Mouse (Mus musculus) liver, embryonic 14.5 days (tissue): Measurements from ENCODE around the gene Svs6. TPM values are rescaled to one million over a fixed set of nuclear protein-coding genes. Genes with fewer than 3 reads are reported as not detected.
"Not testable (repeated sequence)": the region's sequence is repeated elsewhere in the genome, so short reads cannot be mapped to it uniquely, and the experiment has no call there.

ENCODE experiments used
- ATAC-seq: fragments of 200-750 bp; cut with Nextera tagmentation; 2 replicates; pipeline ENCODE4 v1.8.0; 2017; ENCODE audit warnings: moderate number of reproducible peaks, mild to moderate bottlenecking, moderate library complexity; ENCODE audit not compliant: insufficient read depth
- DNase-seq, 3 experiments: peaks; one replicate each; pipeline ENCODE4 v3.0.0-alpha.2; 2012 to 2013; ENCODE audit warnings: low read depth in 3 of 3, low spot score in 3 of 3
- H3K27ac ChIP-seq: fragments of 300-500 bp; sonication (generic); 2 replicates; pipeline ENCODE4 v1.5.1; 2014; ENCODE audit warnings: moderate library complexity, mild to moderate bottlenecking, control low read depth, inconsistent platforms
- H3K27me3 ChIP-seq: fragments of 300-500 bp; sonication (generic); 2 replicates; pipeline ENCODE4 v1.6.1; 2014; ENCODE audit warnings: mild to moderate bottlenecking, low read length, moderate library complexity; ENCODE audit not compliant: control insufficient read depth, insufficient read depth
- H3K36me3 ChIP-seq: fragments of 300-500 bp; sonication (generic); replicated peaks from 2 replicates; pipeline ENCODE4 v1.6.1; 2014; ENCODE audit warnings: low read depth; ENCODE audit not compliant: control insufficient read depth, insufficient read depth
- H3K4me1 ChIP-seq, 2 experiments: fragments of 200-500 bp in 1 of 2; fragments of 300-500 bp in 1 of 2; sonication (generic) in 1 of 2; replicated peaks; 2 replicates each; pipeline ENCODE4 v1.6.1; 2012 to 2014; ENCODE audit warnings: antibody characterized with exemption in 1 of 2, inconsistent platforms in 1 of 2, low read length in 1 of 2; ENCODE audit not compliant: control insufficient read depth in 2 of 2, insufficient read depth in 2 of 2
- H3K4me2 ChIP-seq: fragments of 300-500 bp; sonication (generic); 2 replicates; pipeline ENCODE4 v1.6.1; 2014; ENCODE audit warnings: low read depth, mild to moderate bottlenecking, control low read depth, moderate library complexity
- H3K4me3 ChIP-seq, 2 experiments: fragments of 200-500 bp in 1 of 2; fragments of 300-500 bp in 1 of 2; sonication (generic) in 1 of 2; 2 replicates each; pipeline ENCODE4 v1.5.1; 2012 to 2014; ENCODE audit warnings: low read depth in 2 of 2, low read length in 2 of 2, mild to moderate bottlenecking in 2 of 2, control low read depth in 1 of 2, inconsistent platforms in 1 of 2, moderate library complexity in 1 of 2; ENCODE audit not compliant: insufficient read depth in 1 of 2
- H3K9ac ChIP-seq: fragments of 300-500 bp; sonication (generic); replicated peaks from 2 replicates; pipeline ENCODE4 v1.6.1; 2014; ENCODE audit warnings: mild to moderate bottlenecking, control low read depth, moderate library complexity
- H3K9me3 ChIP-seq: fragments of 300-500 bp; sonication (generic); 2 replicates; pipeline ENCODE4 v1.6.1; 2016; ENCODE audit warnings: low read length, mixed read lengths; ENCODE audit not compliant: control insufficient read depth
- CTCF ChIP-seq: IDR thresholded peaks from 2 replicates; pipeline ENCODE4 v1.5.1; 2016; ENCODE audit warnings: antibody characterized with exemption, low read depth, control low read depth
- EP300 ChIP-seq: IDR thresholded peaks from 2 replicates; pipeline ENCODE4 v1.6.1; 2016; ENCODE audit warnings: antibody characterized with exemption, low read depth
- WGBS: fragments of 180-500 bp; shearing (Covaris S2); extraction: QIAGEN DNeasy Blood & Tissue Kit; methylation state at CpG from one replicate; pipeline ENCODE4 v1.1.7; 2014; ENCODE audit not compliant: insufficient replicate concordance; 5-methylcytosine and 5-hydroxymethylcytosine counted together
- polyA plus RNA-seq, 2 experiments: library from polyadenylated mRNA; depleted of rRNA in 1 of 2; stranded (reverse) in 1 of 2; unstranded in 1 of 2; fragments of >200 nt; fragmentation: Nextera tagmentation in 1 of 2; extraction: Ambion mirVana in 1 of 2; gene quantifications; 2 replicates each; pipeline versions ENCODE4 v1.2.1 to v1.2.3; 2012 to 2014

Svs6 gene
- polyA plus RNA-seq (2012; rRNA removed) = not detected in 2 replicates
- polyA plus RNA-seq (2014; fragmentation: Nextera tagmentation; extraction: Ambion mirVana) = not detected in 2 replicates

DNA sequence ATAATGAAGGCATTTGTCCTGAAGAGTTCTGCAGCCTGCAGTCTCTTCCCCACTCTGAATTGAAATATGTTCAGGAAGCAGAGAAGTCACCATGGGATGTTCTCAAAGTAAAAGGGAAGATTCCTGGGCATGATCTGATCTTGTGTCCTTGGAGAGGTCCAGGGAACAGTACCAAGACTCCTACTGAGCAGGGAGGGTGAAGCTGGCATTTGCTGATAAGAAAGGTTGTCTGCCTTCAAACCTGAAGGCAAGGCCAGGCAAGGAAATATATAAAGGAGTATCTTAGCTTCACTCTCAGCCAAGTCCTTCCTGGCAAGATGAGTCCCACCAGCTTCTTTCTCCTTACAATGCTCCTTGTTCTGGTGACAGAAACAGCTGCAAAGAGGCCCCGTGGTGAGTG lies at the start of gene Svs6:
Svs6 (plus strand) TSS at position 301 of the 400 bp plus-strand sequence.
- not testable (repeated sequence) for ATAC-seq, H3K9me3 ChIP-seq, H3K36me3 ChIP-seq, H3K27me3 ChIP-seq, H3K4me3 ChIP-seq, H3K4me1 ChIP-seq, DNase-seq, H3K9ac ChIP-seq, H3K4me2 ChIP-seq, H3K27ac ChIP-seq
- 46% methylated on average over 1 of the region's 1 CpGs for WGBS

DNA sequence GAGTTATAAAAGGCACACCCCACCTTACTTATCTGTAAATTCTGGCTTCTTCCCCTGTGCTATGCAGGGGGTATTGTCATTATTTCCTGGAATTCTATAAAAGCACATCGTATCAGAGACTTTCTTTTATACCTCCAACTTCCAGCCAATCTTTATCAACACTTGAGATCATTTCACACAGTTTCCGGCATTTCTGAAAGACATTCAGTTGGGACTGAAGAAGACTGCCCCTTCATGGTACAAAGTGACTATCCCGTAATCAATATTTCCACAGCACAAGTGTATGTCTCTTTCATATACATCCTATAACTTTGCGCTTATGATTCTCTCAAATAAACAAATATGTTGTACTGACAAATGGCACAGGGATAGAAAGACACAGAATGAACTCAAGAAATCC lies 38.2 kb upstream of the Svs6 start, which contains the start of gene Svs4:
Svs4 (minus strand) TSS at position 101 of the 400 bp plus-strand sequence.
- WGBS = 68% methylated on average over 4 of the region's 4 CpGs

DNA sequence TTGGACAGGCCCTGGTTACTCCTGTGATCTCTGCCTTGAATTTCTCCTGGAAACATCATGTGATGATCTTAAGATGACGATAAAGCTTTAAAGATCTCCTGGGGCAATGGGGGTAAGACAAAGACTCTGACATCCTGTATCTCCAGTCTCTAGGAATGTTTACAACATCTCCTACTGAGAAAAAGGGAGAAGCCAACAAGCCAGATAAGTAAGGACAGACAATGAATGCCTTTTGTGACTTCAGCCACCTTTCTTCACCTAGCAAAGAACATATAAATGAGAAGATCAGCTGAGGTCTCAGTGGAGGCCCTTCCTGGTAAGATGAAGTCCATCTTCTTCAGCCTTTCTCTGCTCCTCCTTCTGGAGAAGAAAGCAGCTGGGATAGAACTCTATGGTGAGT lies 27.6 kb upstream of the Svs6 start, which contains the start of gene Svs3a:
Svs3a (plus strand) TSS at position 301 of the 400 bp plus-strand sequence.
- WGBS = 54% methylated on average over 1 of the region's 1 CpGs
- H3K4me1 ChIP-seq, H3K9me3 ChIP-seq, H3K27me3 ChIP-seq, DNase-seq, H3K4me2 ChIP-seq, H3K4me3 ChIP-seq, H3K27ac ChIP-seq, ATAC-seq, H3K9ac ChIP-seq, H3K36me3 ChIP-seq: not testable (repeated sequence)

More for the DNA sequence above, 38.2 kb upstream of the Svs6 start, which contains the start of gene Svs4:
- Histone ChIP-seq H3K36me3 (no peaks in the 10 kb centered on the region), H3K9me3 (no peaks in the 10 kb centered on the region), H3K9ac (no peak within 1 kb of the TSS), H3K4me1 (no peaks in the 10 kb centered on the region), H3K27me3 (no peaks in the 10 kb centered on the region), H3K4me3 (no peak within 1 kb of the TSS), H3K4me2 (no peak within 1 kb of the TSS), H3K27ac (no peak within 1 kb of the TSS)
- DNase-seq (no peak), ATAC-seq (no peak)
- TF ChIP-seq EP300 = no peak
- TF ChIP-seq CTCF = no peak

DNA sequence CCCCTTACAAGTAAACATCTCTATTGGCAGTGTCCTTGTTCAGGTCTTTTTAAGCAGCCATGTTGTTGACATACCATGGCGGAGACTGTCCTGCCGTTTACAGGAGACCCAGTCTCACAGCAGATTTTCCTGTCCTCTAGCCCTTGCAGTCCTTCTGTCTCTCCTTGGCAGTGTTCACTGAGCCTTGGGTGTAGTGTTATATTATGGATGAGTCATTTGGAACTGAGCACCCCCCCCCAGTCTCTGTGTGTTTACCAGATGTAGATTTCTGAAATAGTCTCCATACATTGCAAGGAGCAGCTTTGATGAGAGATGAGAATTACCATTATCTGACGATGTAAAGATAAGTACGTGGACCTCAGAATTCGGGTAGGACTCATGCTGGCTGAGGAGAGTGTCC lies 4.0 kb upstream of the Svs6 start:
- H3K9ac ChIP-seq = no peak overlapping the region
- no peak overlapping the region for H3K27ac ChIP-seq
- DNase-seq (no peak), ATAC-seq (no peak)
- H3K27me3 ChIP-seq = no peaks in the 10 kb centered on the region
- H3K36me3 ChIP-seq = no peaks in the 10 kb centered on the region
- no peaks in the 10 kb centered on the region for H3K9me3 ChIP-seq
- TF ChIP-seq EP300 (no peak), CTCF (no peak)
- 64% methylated on average over 5 of the region's 5 CpGs for WGBS
- H3K4me3 ChIP-seq = no peak overlapping the region
- no peaks in the 10 kb centered on the region for H3K4me1 ChIP-seq
- no peak overlapping the region for H3K4me2 ChIP-seq

DNA sequence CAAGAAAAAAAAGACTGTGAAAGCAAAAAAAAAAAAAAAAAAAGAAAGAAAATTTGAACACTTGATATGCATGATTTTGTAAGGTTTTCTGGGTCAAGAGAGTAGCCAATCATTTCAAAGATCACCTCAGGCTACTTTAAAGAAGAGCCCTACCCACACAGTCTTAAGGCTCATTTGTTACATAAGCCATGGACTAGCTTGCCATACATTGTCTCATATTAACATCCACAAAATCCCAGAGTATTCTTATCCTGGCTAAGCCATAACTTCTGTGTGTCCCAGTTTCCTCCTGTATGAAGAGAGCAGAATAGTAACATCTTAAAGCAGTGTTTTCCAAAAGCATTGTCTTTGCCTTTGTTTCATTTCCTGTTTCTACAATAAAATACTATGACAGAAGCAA lies 1.1 kb upstream of the Svs6 start:
- not testable (repeated sequence) for H3K4me3 ChIP-seq, DNase-seq, H3K4me1 ChIP-seq, H3K27ac ChIP-seq, ATAC-seq, H3K9me3 ChIP-seq, H3K27me3 ChIP-seq, H3K4me2 ChIP-seq, H3K36me3 ChIP-seq, H3K9ac ChIP-seq

DNA sequence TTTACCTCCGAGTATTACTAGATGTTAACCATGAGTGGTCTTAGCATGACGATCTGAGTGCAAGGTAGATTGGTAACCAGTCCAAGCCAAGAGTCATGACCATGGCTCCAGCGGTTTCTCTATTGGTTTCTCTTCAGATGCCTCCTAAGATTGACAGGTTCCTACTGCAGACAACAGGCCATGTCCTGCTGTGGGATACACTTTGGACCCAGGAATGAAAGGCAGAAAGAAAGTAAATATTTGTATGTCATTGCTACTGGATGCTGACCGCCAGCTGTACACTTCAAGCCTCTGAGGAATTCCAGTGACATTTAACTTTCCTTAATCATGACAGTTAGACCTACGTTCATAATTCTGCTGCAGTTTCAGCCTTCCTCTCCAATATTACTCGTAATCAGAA lies 4.4 kb downstream of the Svs6 start:
- Histone ChIP-seq H3K4me2 (no peak overlapping the region), H3K4me3 (no peak overlapping the region), H3K9me3 (no peaks in the 10 kb centered on the region), H3K27me3 (no peaks in the 10 kb centered on the region), H3K9ac (no peak overlapping the region), H3K4me1 (no peaks in the 10 kb centered on the region), H3K27ac (no peak overlapping the region), H3K36me3 (no peaks in the 10 kb centered on the region)
- DNase-seq (peak in 1 of 3 experiments; percentile 2), ATAC-seq (no peak)
- WGBS = 55% methylated on average over 6 of the region's 6 CpGs
- TF ChIP-seq EP300 (no peak), CTCF (no peak)

DNA sequence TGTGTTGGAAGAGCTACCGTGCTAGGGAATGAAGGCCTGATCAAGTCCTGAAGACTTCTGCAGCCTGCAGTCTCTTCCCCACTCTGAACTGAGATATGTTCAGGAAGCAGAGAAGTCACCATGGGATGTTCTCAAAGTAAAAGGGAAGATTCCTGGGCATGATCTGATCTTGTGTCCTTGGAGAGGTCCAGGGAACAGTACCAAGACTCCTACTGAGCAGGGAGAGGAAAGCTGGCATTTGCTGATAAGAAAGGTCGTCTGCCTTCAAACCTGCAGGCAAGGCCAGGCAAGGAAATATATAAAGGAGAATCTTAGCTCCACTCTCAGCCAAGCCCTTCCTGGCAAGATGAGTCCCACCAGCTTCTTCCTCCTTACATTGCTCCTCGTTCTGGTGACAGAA lies 15.9 kb downstream of the Svs6 start, which contains the start of gene Svs5:
Svs5 (plus strand) TSS at position 301 of the 400 bp plus-strand sequence.
- WGBS = 38% methylated on average over 3 of the region's 3 CpGs
- not testable (repeated sequence) for H3K36me3 ChIP-seq, H3K27ac ChIP-seq, DNase-seq, ATAC-seq, H3K4me3 ChIP-seq, H3K9ac ChIP-seq, H3K4me1 ChIP-seq, H3K4me2 ChIP-seq, H3K9me3 ChIP-seq, H3K27me3 ChIP-seq

DNA sequence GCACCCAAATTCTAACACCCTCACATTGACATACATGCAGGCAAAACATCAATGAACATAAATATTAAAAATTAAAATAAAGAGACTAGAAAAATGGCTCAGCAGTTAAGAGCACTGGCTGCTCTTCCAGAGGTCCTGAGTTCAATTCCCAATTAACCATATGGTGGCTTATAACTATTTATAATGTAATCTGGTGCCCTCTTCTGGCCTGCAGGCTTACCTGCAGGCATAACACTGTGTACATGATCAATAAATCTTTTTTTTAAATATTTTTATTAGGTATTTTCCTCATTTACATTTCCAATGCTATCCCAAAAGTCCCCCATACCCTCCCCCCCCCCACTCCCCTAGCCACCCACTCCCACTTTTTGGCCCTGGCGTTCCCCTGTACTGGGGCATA lies 27.2 kb downstream of the Svs6 start:
- H3K4me3 ChIP-seq, ATAC-seq, H3K4me2 ChIP-seq, H3K36me3 ChIP-seq, H3K4me1 ChIP-seq, H3K9ac ChIP-seq, H3K9me3 ChIP-seq, H3K27me3 ChIP-seq, H3K27ac ChIP-seq, DNase-seq: not testable (repeated sequence)
- WGBS = 59% methylated on average over 1 of the region's 1 CpGs
